Comparison of ENCODE assay signal across 13 mouse cellular contexts in the genomic region with DNA sequence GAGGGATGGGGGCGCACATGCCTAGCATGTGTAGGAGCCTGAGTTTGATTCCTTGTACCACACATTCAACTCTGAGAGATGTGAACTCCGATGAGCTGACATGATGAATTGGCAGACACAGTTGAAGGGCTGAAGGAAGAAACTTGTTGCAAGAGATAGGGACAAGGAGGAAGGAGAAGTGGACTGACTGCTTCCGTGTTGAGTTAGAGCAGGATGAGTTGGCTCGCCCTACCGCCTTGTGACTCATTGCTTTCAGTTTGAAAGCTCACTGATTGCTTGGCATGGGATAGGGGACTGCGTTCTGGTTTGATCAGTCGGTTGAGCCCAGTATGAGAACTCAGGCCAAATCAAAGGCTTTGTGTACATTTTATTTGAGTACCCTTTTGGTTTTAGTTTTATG. TPM values are rescaled to one million over a fixed set of nuclear protein-coding genes. Genes with fewer than 3 reads are reported as not detected.
DNase-seq lines count a peak whose midpoint lies in the region; ATAC-seq lines count a peak whose summit lies in the region.
"Had no signal": no experiment of that assay in that cellular context is flagged by ENCODE, and none has a peak within 500 bp of the region (broad histone marks: within the 10 kb centered on the region; RNA-seq: fewer than 3 reads in every experiment).

No protein-coding gene starts in this region.

- intact Hi-C loops in heart, postnatal 25 days (cut with DNase I): no loop called here
- intact Hi-C loops in left cerebral cortex, postnatal 4 days (cut with DNase I): no loop called here

- peak; percentile 41 for DNase-seq in heart, adult 8-10 months (ENCODE audit: low spot score)
- DNase-seq in heart, postnatal 25 days (ENCODE audit: low spot score): no peak
- DNase-seq in Muller cell, postnatal 12 days (ENCODE audit: inconsistent ontology term): peak; percentile 47
- peak; percentile 42 for DNase-seq in skeletal muscle tissue, adult 2 months (ENCODE audit: low read depth, low spot score)
- DNase-seq in left cerebral cortex, postnatal 4 days: no peak
- no peak for DNase-seq in right cerebral cortex, postnatal 25 days
- DNase-seq: cerebellum, adult 2 months; lung, embryonic 14.5 days; thymus, postnatal 4 days had no signal

- ATAC-seq in granulocyte monocyte progenitor cell, adult 5-6 weeks (replicated peaks; ENCODE audit: poor library complexity, severe bottlenecking): peak; percentile 88
- ATAC-seq: activated CD4-positive, CD25-positive, alpha-beta regulatory T cell, adult 4 months; CD4-positive, CD25-positive, alpha-beta regulatory T cell, adult 4 months; forebrain, embryonic 14.5 days had no signal

RNA-seq across cellular contexts. Expression of gene Snx10, which starts 34.6 kb away (rescaled TPM):
- 10 to 100 TPM; 11.5 to 17.2 (median 14.1) TPM for total RNA-seq in heart, adult 8-10 months (2022)
- 10 to 100 TPM; 10.2 to 11.3 TPM for total RNA-seq in heart, postnatal 25 days (2021)
- 54.5 and 58.4 TPM in 2 replicates for total RNA-seq in granulocyte monocyte progenitor cell, adult 5-6 weeks (2014; fragmentation: Nextera tagmentation)
- total RNA-seq in granulocyte monocyte progenitor cell, adult 5-6 weeks (2017): 57.2 and 65.3 TPM in 2 replicates
- 10 to 100 TPM; 89.6 to 97.9 TPM for total RNA-seq in left cerebral cortex, postnatal 4 days (2021)

Comparison
In these comparisons a context has a peak if more than half of its experiments do, and no peak if none do; other contexts are left out.
1. DNase-seq: peak in heart, adult 8-10 months (single experiment), Muller cell, postnatal 12 days (single experiment) and skeletal muscle tissue, adult 2 months (single experiment); none in heart, postnatal 25 days (single experiment), left cerebral cortex, postnatal 4 days (single experiment) and right cerebral cortex, postnatal 25 days (single experiment).